Mouse (Mus musculus): ENCODE data around the gene Ttc7b. TPM values are rescaled to one million over a fixed set of nuclear protein-coding genes. Genes with fewer than 3 reads are reported as not detected.

The Ttc7b gene
- polyA plus RNA-seq, 2 experiments = 7.3 to 28.1 TPM

GRCm38 (mm10) chr12:100503659-100504058 lies 17.0 kb downstream of the Ttc7b start:
- no peaks in the 10 kb centered on the region for H3K9me3 ChIP-seq (ENCODE audit: control insufficient read depth, low read length)
- H3K4me2 ChIP-seq (replicated peaks; ENCODE audit: low read depth, low read length, severe bottlenecking) = no peak overlapping the region
- H3K9ac ChIP-seq (ENCODE audit: low read depth, low read length, severe bottlenecking) = no peak overlapping the region
- no peaks in the 10 kb centered on the region; the same call in 1 of the 2 replicates for H3K4me1 ChIP-seq (ENCODE audit: control insufficient read depth, insufficient read depth, low read length)
- no peak overlapping the region for H3K27ac ChIP-seq (replicated peaks; ENCODE audit: low read depth, low read length)
- peaks cover 14% of the 10 kb centered on the region for H3K36me3 ChIP-seq (ENCODE audit: control insufficient read depth, insufficient read depth, low read length)
- TF ChIP-seq POLR2A (IDR thresholded peaks at IDR 0.05; ENCODE audit: borderline replicate concordance, extremely low read depth, insufficient read depth, insufficient read length) = no peak
- DNase-seq (ENCODE audit: low spot score) (no peak), ATAC-seq (ENCODE audit: low FRiP score, low read depth) (no peak)
- no peaks in the 10 kb centered on the region for H3K27me3 ChIP-seq (ENCODE audit: control insufficient read depth, insufficient read depth, low read length)
- H3K4me3 ChIP-seq (replicated peaks; ENCODE audit: low read length) = no peak overlapping the region
- WGBS = 83% methylated on average over 4 of the region's 4 CpGs

GRCm38 (mm10) chr12:100502544-100502943 lies 18.1 kb downstream of the Ttc7b start:
- Histone ChIP-seq H3K9me3 (ENCODE audit: control insufficient read depth, low read length) (no peaks in the 10 kb centered on the region), H3K27me3 (ENCODE audit: control insufficient read depth, insufficient read depth, low read length) (no peaks in the 10 kb centered on the region), H3K36me3 (ENCODE audit: control insufficient read depth, insufficient read depth, low read length) (peaks cover 24% of the 10 kb centered on the region), H3K4me2 (replicated peaks; ENCODE audit: low read depth, low read length, severe bottlenecking) (no peak overlapping the region), H3K27ac (replicated peaks; ENCODE audit: low read depth, low read length) (no peak overlapping the region), H3K4me3 (replicated peaks; ENCODE audit: low read length) (no peak overlapping the region), H3K9ac (ENCODE audit: low read depth, low read length, severe bottlenecking) (no peak overlapping the region), H3K4me1 (ENCODE audit: control insufficient read depth, insufficient read depth, low read length) (no peaks in the 10 kb centered on the region; the same call in 1 of the 2 replicates)
- WGBS = 74% methylated on average over 3 of the region's 3 CpGs
- DNase-seq (ENCODE audit: low spot score) = no peak
- TF ChIP-seq POLR2A (IDR thresholded peaks at IDR 0.05; ENCODE audit: borderline replicate concordance, extremely low read depth, insufficient read depth, insufficient read length) = no peak
- ATAC-seq (ENCODE audit: low FRiP score, low read depth) = no peak

DNA sequence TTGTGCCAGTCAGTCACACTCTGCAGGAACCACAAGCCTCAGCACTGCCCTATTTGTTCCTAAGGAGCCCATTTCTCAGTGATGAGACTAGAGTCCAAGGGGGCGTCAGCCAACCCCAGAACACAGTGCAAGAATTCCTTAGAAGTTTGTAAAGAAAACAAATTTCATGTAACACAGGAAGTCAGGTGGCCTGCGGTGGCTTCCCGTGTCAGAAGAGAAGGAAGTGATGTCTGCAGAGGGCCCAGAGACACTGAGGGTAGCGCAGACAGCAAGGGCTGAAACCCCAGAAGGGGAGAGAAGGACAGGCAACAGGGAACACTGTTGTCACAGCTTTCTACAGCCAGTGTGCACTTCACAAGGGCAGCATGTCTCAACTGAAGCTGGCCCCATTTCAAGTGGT lies 19.4 kb downstream of the Ttc7b start:
- ATAC-seq (ENCODE audit: low FRiP score, low read depth) (no peak), DNase-seq (ENCODE audit: low spot score) (no peak)
- WGBS = 78% methylated on average over 4 of the region's 4 CpGs
- peaks cover 36% of the 10 kb centered on the region for H3K36me3 ChIP-seq (ENCODE audit: control insufficient read depth, insufficient read depth, low read length)
- no peak for TF ChIP-seq POLR2A (IDR thresholded peaks at IDR 0.05; ENCODE audit: borderline replicate concordance, extremely low read depth, insufficient read depth, insufficient read length)
- H3K4me1 ChIP-seq (ENCODE audit: control insufficient read depth, insufficient read depth, low read length) = no peaks in the 10 kb centered on the region; the same call in 1 of the 2 replicates
- no peak overlapping the region for H3K27ac ChIP-seq (replicated peaks; ENCODE audit: low read depth, low read length)
- no peaks in the 10 kb centered on the region for H3K9me3 ChIP-seq (ENCODE audit: control insufficient read depth, low read length)
- H3K27me3 ChIP-seq (ENCODE audit: control insufficient read depth, insufficient read depth, low read length) = no peaks in the 10 kb centered on the region
- H3K9ac ChIP-seq (ENCODE audit: low read depth, low read length, severe bottlenecking) = no peak overlapping the region
- no peak overlapping the region for H3K4me2 ChIP-seq (replicated peaks; ENCODE audit: low read depth, low read length, severe bottlenecking)
- no peak overlapping the region for H3K4me3 ChIP-seq (replicated peaks; ENCODE audit: low read length)

GRCm38 (mm10) chr12:100499469-100499868 lies 21.2 kb downstream of the Ttc7b start:
- ATAC-seq (ENCODE audit: low FRiP score, low read depth) (no peak), DNase-seq (ENCODE audit: low spot score) (no peak)
- 89% methylated on average over 13 of the region's 13 CpGs for WGBS
- Histone ChIP-seq H3K4me3 (replicated peaks; ENCODE audit: low read length) (no peak overlapping the region), H3K4me2 (replicated peaks; ENCODE audit: low read depth, low read length, severe bottlenecking) (no peak overlapping the region), H3K9ac (ENCODE audit: low read depth, low read length, severe bottlenecking) (no peak overlapping the region), H3K4me1 (ENCODE audit: control insufficient read depth, insufficient read depth, low read length) (no peaks in the 10 kb centered on the region; the same call in 1 of the 2 replicates), H3K9me3 (ENCODE audit: control insufficient read depth, low read length) (no peaks in the 10 kb centered on the region), H3K27ac (replicated peaks; ENCODE audit: low read depth, low read length) (no peak overlapping the region), H3K27me3 (ENCODE audit: control insufficient read depth, insufficient read depth, low read length) (no peaks in the 10 kb centered on the region), H3K36me3 (ENCODE audit: control insufficient read depth, insufficient read depth, low read length) (peaks cover 50% of the 10 kb centered on the region)
- TF ChIP-seq POLR2A (IDR thresholded peaks at IDR 0.05; ENCODE audit: borderline replicate concordance, extremely low read depth, insufficient read depth, insufficient read length) = no peak

GRCm38 (mm10) chr12:100498006-100498405 lies 22.6 kb downstream of the Ttc7b start:
- H3K27ac ChIP-seq (replicated peaks; ENCODE audit: low read depth, low read length) = no peak overlapping the region
- H3K27me3 ChIP-seq (ENCODE audit: control insufficient read depth, insufficient read depth, low read length) = no peaks in the 10 kb centered on the region
- no peak for ATAC-seq (ENCODE audit: low FRiP score, low read depth)
- no peak for DNase-seq (ENCODE audit: low spot score)
- no peak for TF ChIP-seq POLR2A (IDR thresholded peaks at IDR 0.05; ENCODE audit: borderline replicate concordance, extremely low read depth, insufficient read depth, insufficient read length)
- WGBS = 90% methylated on average over 5 of the region's 5 CpGs
- H3K9me3 ChIP-seq (ENCODE audit: control insufficient read depth, low read length) = no peaks in the 10 kb centered on the region
- H3K4me2 ChIP-seq (replicated peaks; ENCODE audit: low read depth, low read length, severe bottlenecking) = no peak overlapping the region
- peaks cover 62% of the 10 kb centered on the region for H3K36me3 ChIP-seq (ENCODE audit: control insufficient read depth, insufficient read depth, low read length)
- no peaks in the 10 kb centered on the region; the same call in 1 of the 2 replicates for H3K4me1 ChIP-seq (ENCODE audit: control insufficient read depth, insufficient read depth, low read length)
- no peak overlapping the region for H3K9ac ChIP-seq (ENCODE audit: low read depth, low read length, severe bottlenecking)
- no peak overlapping the region for H3K4me3 ChIP-seq (replicated peaks; ENCODE audit: low read length)

- 95% methylated on average over 7 of the region's 7 CpGs for WGBS
- DNase-seq (ENCODE audit: low spot score) = no peak
- H3K4me2 ChIP-seq (replicated peaks; ENCODE audit: low read depth, low read length, severe bottlenecking) = no peak overlapping the region
- no peak for TF ChIP-seq POLR2A (IDR thresholded peaks at IDR 0.05; ENCODE audit: borderline replicate concordance, extremely low read depth, insufficient read depth, insufficient read length)
- H3K36me3 ChIP-seq (ENCODE audit: control insufficient read depth, insufficient read depth, low read length) = peaks cover 78% of the 10 kb centered on the region
- no peaks in the 10 kb centered on the region for H3K9me3 ChIP-seq (ENCODE audit: control insufficient read depth, low read length)
- no peaks in the 10 kb centered on the region for H3K27me3 ChIP-seq (ENCODE audit: control insufficient read depth, insufficient read depth, low read length)
- no peak overlapping the region for H3K4me3 ChIP-seq (replicated peaks; ENCODE audit: low read length)
- H3K27ac ChIP-seq (replicated peaks; ENCODE audit: low read depth, low read length) = no peak overlapping the region
- no peak overlapping the region for H3K9ac ChIP-seq (ENCODE audit: low read depth, low read length, severe bottlenecking)
- no peak for ATAC-seq (ENCODE audit: low FRiP score, low read depth)
- no peaks in the 10 kb centered on the region for H3K4me1 ChIP-seq (ENCODE audit: control insufficient read depth, insufficient read depth, low read length)
Observed at GRCm38 (mm10) chr12:100495083-100495482, 25.5 kb downstream of the Ttc7b start.

Measured in limb, embryonic 14.5 days (tissue).